Mouse (Mus musculus): Measurements from ENCODE around the gene Kbtbd4. TPM values are rescaled to one million over a fixed set of nuclear protein-coding genes. Genes with fewer than 3 reads are reported as not detected.

Kbtbd4 gene
- polyA plus RNA-seq, 1 experiment from 2014 or later: 26.3 TPM

DNA sequence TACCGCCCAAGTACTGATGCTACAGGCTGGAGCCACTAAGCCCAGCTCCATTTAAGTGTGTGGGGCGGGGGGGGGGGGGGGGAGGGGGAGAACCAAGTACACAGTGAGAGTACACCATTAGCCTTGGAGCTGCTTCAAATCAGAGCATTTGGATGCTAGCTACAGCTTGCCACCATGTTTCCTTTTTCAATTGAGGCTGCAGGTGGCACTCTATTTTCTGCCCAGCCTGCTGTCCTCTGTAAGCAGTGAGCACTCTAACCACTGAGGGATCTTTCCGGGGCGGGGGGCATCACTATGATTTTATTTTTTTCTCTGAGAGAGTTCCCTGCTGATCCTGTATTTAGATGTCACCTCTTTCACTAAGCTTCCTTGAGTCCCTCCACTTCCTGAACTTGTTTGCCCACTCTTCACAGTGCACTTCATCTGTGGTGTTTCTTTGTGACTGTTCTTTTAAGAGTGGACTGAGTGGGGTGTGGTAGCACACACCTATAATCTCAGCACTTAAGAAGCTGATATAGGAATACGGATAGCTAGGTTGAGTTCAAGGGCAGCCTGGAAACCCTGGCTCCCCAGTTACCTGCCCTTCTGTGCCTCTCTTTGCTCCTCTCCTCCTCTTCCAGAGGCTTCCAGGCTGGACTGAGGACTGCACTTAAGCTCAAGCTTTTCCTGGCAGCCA, 26.8 kb upstream of the Kbtbd4 start:
- H3K27ac ChIP-seq (ENCODE audit: low read depth): no peak overlapping the region
- no peaks in the 10 kb centered on the region for H3K9me3 ChIP-seq (ENCODE audit: control insufficient read depth, low read length)
- H3K4me1 ChIP-seq (replicated peaks; ENCODE audit: control insufficient read depth, insufficient read depth, low read length): no peaks in the 10 kb centered on the region
- ATAC-seq (replicated peaks; ENCODE audit: low FRiP score, low TSS enrichment, low read depth) (no peak), DNase-seq (ENCODE audit: low spot score) (no peak)
- WGBS: 72% methylated on average over 5 of the region's 5 CpGs
- no peaks in the 10 kb centered on the region for H3K27me3 ChIP-seq (replicated peaks; ENCODE audit: control insufficient read depth, insufficient read depth, low read length)
- no peak overlapping the region for H3K9ac ChIP-seq (ENCODE audit: low read length)
- H3K36me3 ChIP-seq (ENCODE audit: control insufficient read depth, insufficient read depth, low read length): no peaks in the 10 kb centered on the region
- no peak overlapping the region for H3K4me3 ChIP-seq (ENCODE audit: low read depth, low read length)
- H3K4me2 ChIP-seq (ENCODE audit: low read length): no peak overlapping the region

DNA sequence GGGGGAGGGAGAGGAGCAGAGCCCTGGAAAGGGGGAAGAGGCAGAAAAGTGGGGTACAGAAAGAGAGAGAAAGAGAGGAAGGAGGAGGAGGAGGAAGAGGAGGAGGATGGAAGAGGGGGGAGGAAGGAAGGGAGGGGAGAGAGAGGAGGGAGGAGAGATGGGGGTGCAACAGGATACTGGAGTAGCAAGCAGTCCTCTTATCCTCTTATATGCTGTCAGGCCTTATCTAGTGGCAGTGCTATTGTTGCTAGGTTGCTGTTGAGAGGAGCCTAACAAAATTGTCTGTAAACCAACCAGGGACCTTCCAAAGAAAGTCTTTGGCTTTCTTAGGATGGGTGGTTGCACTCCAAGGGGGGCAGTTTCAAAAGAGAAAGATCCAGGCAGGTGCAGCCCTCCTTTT, 25.1 kb upstream of the Kbtbd4 start:
- no peaks in the 10 kb centered on the region for H3K4me1 ChIP-seq (replicated peaks; ENCODE audit: control insufficient read depth, insufficient read depth, low read length)
- no peak overlapping the region for H3K9ac ChIP-seq (ENCODE audit: low read length)
- DNase-seq (ENCODE audit: low spot score): no peak
- H3K36me3 ChIP-seq (ENCODE audit: control insufficient read depth, insufficient read depth, low read length): no peaks in the 10 kb centered on the region
- no peak overlapping the region for H3K27ac ChIP-seq (ENCODE audit: low read depth)
- H3K9me3 ChIP-seq (ENCODE audit: control insufficient read depth, low read length): no peaks in the 10 kb centered on the region
- no peaks in the 10 kb centered on the region for H3K27me3 ChIP-seq (replicated peaks; ENCODE audit: control insufficient read depth, insufficient read depth, low read length)
- H3K4me2 ChIP-seq (ENCODE audit: low read length): no peak overlapping the region
- no peak for ATAC-seq (replicated peaks; ENCODE audit: low FRiP score, low TSS enrichment, low read depth)
- no peak overlapping the region for H3K4me3 ChIP-seq (ENCODE audit: low read depth, low read length)

DNA sequence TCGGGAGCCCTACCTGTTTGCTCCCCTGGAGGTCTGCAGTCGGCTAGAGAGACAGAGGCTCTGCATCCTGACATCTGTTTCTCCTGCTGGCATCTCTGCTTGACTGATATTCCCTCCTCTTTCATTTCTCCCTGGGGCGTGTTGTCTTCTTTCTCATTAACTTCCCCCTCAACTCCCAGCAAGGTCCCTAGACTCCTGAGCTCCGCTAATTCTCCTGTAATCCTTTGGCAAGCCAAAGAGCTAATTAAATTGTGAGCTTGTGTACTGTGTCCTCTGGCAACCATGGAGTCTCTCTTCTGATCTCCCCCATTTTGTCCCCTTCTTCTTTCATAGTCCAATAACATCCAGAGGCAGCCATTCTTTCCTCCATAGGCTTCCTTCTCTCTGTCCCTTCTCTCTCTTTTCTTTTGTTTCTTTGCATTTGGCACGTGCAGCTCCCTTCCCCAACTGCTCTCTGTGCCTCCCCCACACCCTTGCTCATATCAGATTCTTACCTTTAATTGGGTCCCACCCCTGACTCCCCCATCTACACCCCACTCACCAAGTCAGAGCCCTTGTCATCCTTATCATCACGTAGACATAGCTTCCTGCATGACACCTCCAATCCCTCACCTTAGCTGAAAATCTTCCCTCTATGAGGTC, 24.3 kb upstream of the Kbtbd4 start:
- Histone ChIP-seq H3K36me3 (ENCODE audit: control insufficient read depth, insufficient read depth, low read length) (no peaks in the 10 kb centered on the region), H3K4me1 (replicated peaks; ENCODE audit: control insufficient read depth, insufficient read depth, low read length) (no peaks in the 10 kb centered on the region), H3K9ac (ENCODE audit: low read length) (no peak overlapping the region), H3K27me3 (replicated peaks; ENCODE audit: control insufficient read depth, insufficient read depth, low read length) (peaks cover 3% of the 10 kb centered on the region; the same call in 1 of the 2 replicates), H3K9me3 (ENCODE audit: control insufficient read depth, low read length) (no peaks in the 10 kb centered on the region), H3K27ac (ENCODE audit: low read depth) (no peak overlapping the region), H3K4me2 (ENCODE audit: low read length) (no peak overlapping the region), H3K4me3 (ENCODE audit: low read depth, low read length) (no peak overlapping the region)
- 40% methylated on average over 6 of the region's 6 CpGs for WGBS
- DNase-seq (ENCODE audit: low spot score) (no peak), ATAC-seq (replicated peaks; ENCODE audit: low FRiP score, low TSS enrichment, low read depth) (no peak)

DNA sequence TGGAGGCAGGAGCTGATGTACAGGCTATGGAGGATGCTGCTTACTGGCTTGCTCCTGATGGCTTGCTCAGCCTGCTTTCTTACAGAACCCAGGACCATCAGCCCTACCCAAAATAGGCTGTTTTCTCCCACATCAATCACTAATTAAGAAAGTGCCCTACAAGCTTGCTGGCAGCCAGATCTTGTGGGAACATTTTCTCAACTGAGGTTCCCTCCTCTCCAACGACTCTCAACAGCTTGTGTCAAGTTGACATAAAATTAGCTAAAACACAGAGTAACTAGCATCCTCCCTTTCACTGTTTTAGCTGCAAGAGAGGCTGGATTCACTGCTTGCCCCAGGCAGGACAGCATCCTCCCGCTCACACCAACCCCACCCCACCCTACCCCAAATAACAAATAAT, 22.7 kb upstream of the Kbtbd4 start:
- Histone ChIP-seq H3K4me3 (ENCODE audit: low read depth, low read length) (no peak overlapping the region), H3K27ac (ENCODE audit: low read depth) (no peak overlapping the region), H3K4me2 (ENCODE audit: low read length) (no peak overlapping the region), H3K36me3 (ENCODE audit: control insufficient read depth, insufficient read depth, low read length) (no peaks in the 10 kb centered on the region), H3K9ac (ENCODE audit: low read length) (no peak overlapping the region), H3K27me3 (replicated peaks; ENCODE audit: control insufficient read depth, insufficient read depth, low read length) (peaks cover 15% of the 10 kb centered on the region), H3K9me3 (ENCODE audit: control insufficient read depth, low read length) (no peaks in the 10 kb centered on the region), H3K4me1 (replicated peaks; ENCODE audit: control insufficient read depth, insufficient read depth, low read length) (no peaks in the 10 kb centered on the region)
- DNase-seq (ENCODE audit: low spot score) (no peak), ATAC-seq (replicated peaks; ENCODE audit: low FRiP score, low TSS enrichment, low read depth) (no peak)
- WGBS: 75% methylated on average over 2 of the region's 2 CpGs

DNA sequence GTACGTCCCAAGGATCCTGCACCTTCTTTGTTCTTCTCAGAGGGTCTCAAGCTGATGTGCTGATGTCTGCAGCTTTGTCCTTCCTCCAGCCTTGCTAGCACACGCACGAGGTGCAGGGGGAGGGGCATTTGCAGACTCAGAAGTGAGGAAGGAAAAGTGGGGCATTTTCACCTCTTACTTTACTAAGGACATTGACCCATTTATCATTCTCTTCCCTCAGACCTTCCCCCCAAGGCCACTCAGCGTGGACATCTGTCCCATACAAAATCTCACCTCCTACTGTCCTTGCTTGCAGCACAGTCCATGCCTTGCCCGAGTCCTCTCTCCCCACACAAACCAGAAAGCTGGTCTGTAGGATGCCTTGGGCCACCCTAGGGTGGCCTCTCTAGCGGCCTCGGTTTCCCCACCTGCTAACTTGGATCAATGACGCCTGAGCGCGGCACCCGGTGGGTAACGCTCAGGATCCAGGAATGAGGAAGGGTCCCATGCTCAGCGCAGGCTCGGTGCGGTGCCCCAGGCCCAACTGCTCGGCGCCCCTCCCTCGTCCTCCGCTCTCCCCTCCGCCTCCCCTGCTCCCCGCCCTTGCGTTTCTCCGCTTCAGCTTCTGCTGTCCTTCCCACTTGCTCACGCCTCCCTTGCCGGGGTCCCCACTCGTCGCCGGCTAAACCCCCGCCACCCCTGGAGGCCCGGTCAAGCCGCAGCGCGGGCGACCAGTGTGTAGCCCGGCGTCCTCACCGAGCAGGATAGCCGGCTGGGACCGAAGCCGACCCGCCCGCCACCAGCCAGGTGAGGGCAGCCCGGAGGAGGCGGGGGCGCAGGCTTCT, 19.1 kb upstream of the Kbtbd4 start, which contains the start of gene C1qtnf4:
C1qtnf4 (plus strand) TSS at position 643 of the 824 bp plus-strand sequence.
- 1% methylated on average over 44 of the region's 45 CpGs for WGBS
- Histone ChIP-seq H3K4me3 (ENCODE audit: low read depth, low read length) (peak within 1 kb of the TSS; percentile 51), H3K9ac (ENCODE audit: low read length) (peak within 1 kb of the TSS; percentile 60)

DNA sequence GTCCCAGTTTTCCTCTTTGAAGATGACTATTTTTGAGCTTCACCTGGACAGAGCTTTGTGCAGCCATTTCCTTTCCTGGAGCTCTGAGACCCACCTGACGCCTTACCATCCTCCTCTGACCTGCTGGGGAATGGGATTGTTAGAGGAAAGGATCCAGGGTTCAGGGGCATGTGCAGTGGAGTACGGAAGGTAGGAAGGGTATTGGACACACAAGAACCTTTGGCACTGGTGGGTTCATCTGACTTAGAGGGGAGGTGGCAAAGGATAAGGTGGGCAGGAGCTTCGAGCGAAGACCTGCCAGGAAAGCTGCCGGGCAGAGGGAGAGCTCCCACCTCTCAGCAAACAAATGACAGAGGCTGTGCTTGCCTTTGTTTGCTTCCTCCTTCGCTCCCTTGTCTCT, 18.1 kb upstream of the Kbtbd4 start:
- 38% methylated on average over 6 of the region's 6 CpGs for WGBS
- H3K4me1 ChIP-seq (replicated peaks; ENCODE audit: control insufficient read depth, insufficient read depth, low read length): 0 out of 2 replicates have a peak, but pooled peaks cover 3% of the 10 kb centered on the region
- DNase-seq (ENCODE audit: low spot score) (no peak), ATAC-seq (replicated peaks; ENCODE audit: low FRiP score, low TSS enrichment, low read depth) (no peak)
- H3K36me3 ChIP-seq (ENCODE audit: control insufficient read depth, insufficient read depth, low read length): no peaks in the 10 kb centered on the region
- H3K4me2 ChIP-seq (ENCODE audit: low read length): peak overlapping the region; percentile 77
- no peak overlapping the region for H3K9ac ChIP-seq (ENCODE audit: low read length)
- peaks cover 38% of the 10 kb centered on the region for H3K27me3 ChIP-seq (replicated peaks; ENCODE audit: control insufficient read depth, insufficient read depth, low read length)
- no peak overlapping the region for H3K27ac ChIP-seq (ENCODE audit: low read depth)
- H3K9me3 ChIP-seq (ENCODE audit: control insufficient read depth, low read length): no peaks in the 10 kb centered on the region
- peak overlapping the region; percentile 51; the same call in 1 of the 2 replicates for H3K4me3 ChIP-seq (ENCODE audit: low read depth, low read length)

More for the DNA sequence above, 19.1 kb upstream of the Kbtbd4 start, which contains the start of gene C1qtnf4:
- 0 out of 2 replicates have a peak, but pooled peaks cover 3% of the 10 kb centered on the region for H3K4me1 ChIP-seq (replicated peaks; ENCODE audit: control insufficient read depth, insufficient read depth, low read length)
- no peaks in the 10 kb centered on the region for H3K36me3 ChIP-seq (ENCODE audit: control insufficient read depth, insufficient read depth, low read length)
- no peaks in the 10 kb centered on the region for H3K9me3 ChIP-seq (ENCODE audit: control insufficient read depth, low read length)
- no peak within 1 kb of the TSS for H3K27ac ChIP-seq (ENCODE audit: low read depth)
- ATAC-seq (replicated peaks; ENCODE audit: low FRiP score, low TSS enrichment, low read depth) (peak; percentile 36; the same call in 1 of the 2 replicates), DNase-seq (ENCODE audit: low spot score) (peak; percentile 71)
- H3K4me2 ChIP-seq (ENCODE audit: low read length): peak within 1 kb of the TSS; percentile 77
- peaks cover 38% of the 10 kb centered on the region for H3K27me3 ChIP-seq (replicated peaks; ENCODE audit: control insufficient read depth, insufficient read depth, low read length)

DNA sequence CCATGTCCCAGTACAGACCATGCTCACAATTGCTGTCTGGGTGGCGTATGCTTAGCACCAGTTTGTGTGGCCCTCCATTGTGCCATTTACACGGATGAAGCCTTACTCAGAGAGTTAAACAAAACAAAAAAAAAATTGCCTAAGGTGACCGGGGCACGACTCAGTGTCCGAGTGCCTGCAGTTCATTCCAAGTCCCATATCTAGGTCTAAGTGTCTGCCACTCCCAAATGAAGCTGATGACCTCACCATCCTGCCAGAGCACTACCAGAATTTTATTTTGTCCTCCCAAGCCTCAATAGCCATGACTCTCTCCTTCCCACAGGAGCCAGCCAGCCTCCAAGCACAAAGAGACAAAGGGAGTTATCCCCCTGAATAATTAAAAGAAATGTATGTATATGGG, 16.9 kb upstream of the Kbtbd4 start:
- Histone ChIP-seq H3K9ac (ENCODE audit: low read length) (no peak overlapping the region), H3K27ac (ENCODE audit: low read depth) (no peak overlapping the region), H3K27me3 (replicated peaks; ENCODE audit: control insufficient read depth, insufficient read depth, low read length) (peaks cover 38% of the 10 kb centered on the region), H3K4me3 (ENCODE audit: low read depth, low read length) (no peak overlapping the region), H3K4me2 (ENCODE audit: low read length) (no peak overlapping the region), H3K36me3 (ENCODE audit: control insufficient read depth, insufficient read depth, low read length) (no peaks in the 10 kb centered on the region), H3K4me1 (replicated peaks; ENCODE audit: control insufficient read depth, insufficient read depth, low read length) (0 out of 2 replicates have a peak, but pooled peaks cover 3% of the 10 kb centered on the region), H3K9me3 (ENCODE audit: control insufficient read depth, low read length) (no peaks in the 10 kb centered on the region)
- DNase-seq (ENCODE audit: low spot score): no peak
- WGBS: 74% methylated on average over 5 of the region's 5 CpGs
- no peak for ATAC-seq (replicated peaks; ENCODE audit: low FRiP score, low TSS enrichment, low read depth)
